Mouse (Mus musculus): ENCODE data around the gene Tle6. TPM values are rescaled to one million over a fixed set of nuclear protein-coding genes. Genes with fewer than 3 reads are reported as not detected.

Tle6 gene
- total RNA-seq, 2 experiments from 2014 or later: 4.2 to 4.9 TPM

- DNase-seq: no peak
- intact Hi-C loops (cut with DNase I): no loop called here
These were observed 31.2 kb downstream of the Tle6 start for GRCm38 (mm10) chr10:81569507-81570237.

DNA sequence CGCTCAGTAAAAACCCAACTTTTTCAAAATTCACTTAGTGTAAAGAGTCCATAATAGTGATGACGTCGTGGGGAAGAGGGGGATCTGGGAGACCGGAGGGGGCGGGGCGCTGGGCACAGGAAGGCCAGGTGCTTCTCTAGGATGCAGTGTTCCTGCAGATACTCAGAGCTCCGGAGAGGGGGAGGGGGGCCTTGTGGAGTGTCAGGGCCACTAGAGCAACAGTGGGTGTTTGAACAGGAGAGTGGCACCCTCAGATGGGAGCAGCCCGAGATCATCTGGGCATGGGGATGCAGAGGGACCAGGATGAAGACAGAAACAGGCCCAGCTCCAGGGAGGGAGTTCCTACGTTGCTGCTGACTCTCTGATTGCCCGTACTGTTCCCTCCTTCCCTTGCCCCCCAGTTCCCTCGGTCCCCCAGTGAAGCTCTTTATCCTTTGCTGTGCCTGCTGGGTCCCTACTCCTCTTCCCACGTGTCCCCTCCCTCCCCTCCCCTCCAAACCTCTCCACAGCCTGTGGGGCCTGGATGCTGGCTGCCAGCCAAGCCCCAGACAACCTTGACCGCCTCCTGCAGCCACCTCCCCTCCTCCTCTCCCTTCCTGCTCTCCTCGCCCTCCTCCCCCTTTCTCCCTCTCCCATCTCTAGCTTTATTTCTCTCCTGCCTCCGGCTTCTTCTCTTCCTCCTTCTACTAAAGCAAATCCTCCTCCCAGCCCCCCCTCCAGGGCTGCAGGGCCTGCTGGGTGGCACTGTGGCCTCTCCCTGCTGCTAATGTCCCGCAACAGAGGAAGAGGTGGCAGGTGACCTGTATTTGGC is 32.3 kb downstream of the Tle6 start:
- DNase-seq: no peak
- intact Hi-C loops (cut with DNase I): no loop called here

GRCm38 (mm10) chr10:81565257-81566228 is 35.3 kb downstream of the Tle6 start:
- DNase-seq: no peak
- intact Hi-C loops (cut with DNase I): loop anchor here (2.0 kb wide), 1 partner anchor 39 kb away; no protein-coding TSS in a partner anchor

DNA sequence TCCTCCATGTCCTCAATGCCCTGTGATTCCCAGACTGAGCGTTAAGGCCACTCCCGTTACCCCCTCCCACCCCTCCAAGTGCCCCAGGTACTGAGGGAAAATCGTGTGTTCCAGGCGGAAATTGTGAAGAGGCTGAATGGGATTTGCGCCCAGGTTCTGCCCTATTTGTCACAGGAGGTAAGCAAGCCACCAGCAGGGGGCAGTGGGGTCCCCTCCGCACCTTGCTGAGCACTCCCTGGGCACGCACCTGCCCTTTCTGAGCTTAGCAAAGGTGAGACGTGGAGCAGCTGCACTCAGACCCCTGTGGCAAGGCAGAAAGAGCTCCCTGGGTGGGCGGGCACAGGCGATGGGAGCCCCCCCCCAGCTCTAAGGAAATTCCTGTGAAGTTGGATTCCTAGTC is 36.1 kb downstream of the Tle6 start:
- peak in 1 of 2 experiments; percentile 55 for DNase-seq
- intact Hi-C loops (cut with DNase I): loop anchor here (2.0 kb wide), 1 partner anchor 40 kb away; no protein-coding TSS in a partner anchor

DNA sequence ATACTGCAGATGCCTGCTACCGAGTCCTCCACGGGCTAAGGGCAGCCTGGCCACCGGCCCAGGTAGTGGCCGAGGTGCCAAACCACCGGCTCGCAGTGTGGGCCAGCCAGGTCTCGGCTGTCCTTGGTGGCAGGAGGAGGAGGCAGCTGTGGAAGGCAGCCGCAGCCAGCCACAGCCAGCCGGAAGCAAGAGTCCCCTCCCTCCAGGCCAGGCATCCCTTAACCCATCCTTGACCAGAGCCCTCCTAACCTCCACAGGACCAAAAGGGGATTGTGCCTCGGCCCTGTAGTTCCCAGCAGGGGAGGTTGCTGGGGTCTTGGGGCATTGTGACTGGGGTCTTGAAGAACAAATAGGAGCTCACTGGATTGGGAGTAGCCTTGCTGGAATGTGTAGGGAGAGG is 36.7 kb downstream of the Tle6 start:
- no peak for DNase-seq
- intact Hi-C loops (cut with DNase I): loop anchor here (2.0 kb wide), 1 partner anchor 41 kb away; no protein-coding TSS in a partner anchor

- DNase-seq: no peak
- intact Hi-C loops (cut with DNase I): no loop called here
These were observed 37.4 kb downstream of the Tle6 start for GRCm38 (mm10) chr10:81563481-81563880.

DNA sequence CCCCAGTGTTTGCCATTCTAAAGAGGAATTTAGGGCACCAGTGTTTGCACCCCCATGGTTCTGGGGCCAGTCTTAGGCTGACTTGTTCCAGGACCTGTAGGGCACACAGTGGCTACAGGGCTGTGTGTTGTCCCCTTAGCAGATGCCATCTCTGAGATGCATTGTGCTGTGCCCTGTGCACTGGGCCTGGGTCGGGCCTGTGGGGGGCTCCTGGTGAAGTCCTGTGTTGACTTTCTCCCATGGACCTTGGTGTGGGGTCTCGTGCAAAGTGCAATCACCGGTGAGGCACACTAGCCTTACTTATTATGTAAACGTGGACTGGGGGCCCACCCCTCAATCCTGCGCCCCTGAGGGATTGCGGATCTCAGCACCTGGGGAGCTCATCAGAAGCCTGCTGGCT is 38.5 kb downstream of the Tle6 start:
- no peak for DNase-seq
- intact Hi-C loops (cut with DNase I): no loop called here

- intact Hi-C loops (cut with DNase I): no loop called here
- no peak for DNase-seq
These were observed 40.0 kb downstream of the Tle6 start for GRCm38 (mm10) chr10:81560719-81561459.

DNA sequence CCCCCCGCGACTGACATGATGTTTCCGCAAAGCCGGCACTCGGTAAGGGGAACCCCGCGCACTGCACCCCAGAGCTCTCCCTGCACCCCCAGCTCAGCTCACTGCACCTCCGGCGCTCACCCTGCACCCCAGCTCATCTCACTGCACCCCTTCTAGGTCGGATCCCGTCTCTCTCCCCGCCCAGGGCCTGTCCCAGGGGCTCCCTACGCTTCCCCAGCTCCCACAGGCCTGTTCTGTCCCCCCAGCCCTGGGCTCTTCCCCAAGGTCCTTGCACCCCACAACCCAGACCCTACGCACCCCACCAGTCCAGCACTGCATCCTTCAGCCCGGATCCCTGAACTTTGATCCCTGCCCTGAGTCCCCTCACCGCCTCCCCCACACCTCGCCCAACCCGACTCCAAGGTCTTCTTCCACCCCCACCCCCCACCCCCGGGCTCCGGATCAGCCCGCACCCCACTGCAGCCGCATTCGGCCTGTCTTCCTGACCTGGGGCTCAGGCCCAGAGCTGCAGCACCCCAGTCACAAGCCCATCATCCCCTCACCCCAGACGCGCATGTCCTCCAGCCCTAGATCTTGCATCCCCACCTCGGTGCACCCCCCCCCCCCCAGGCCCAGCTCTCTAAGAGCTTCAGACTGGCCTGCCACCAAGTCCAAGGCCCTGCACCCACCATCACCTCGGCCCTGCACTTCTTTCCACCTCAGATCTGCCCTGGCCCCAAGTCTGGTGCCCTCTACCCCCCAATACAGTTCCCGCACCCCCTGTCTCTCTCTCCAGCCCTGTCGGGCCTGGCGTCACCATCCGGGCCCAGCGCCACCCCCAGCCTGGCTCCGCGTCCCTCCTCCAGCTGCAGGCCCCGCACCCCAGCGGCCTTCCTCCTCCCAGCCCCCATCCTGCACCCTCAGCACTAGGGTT is 41.0 kb downstream of the Tle6 start:
- DNase-seq: peak; percentile 63 to 70
- intact Hi-C loops (cut with DNase I): no loop called here

DNA sequence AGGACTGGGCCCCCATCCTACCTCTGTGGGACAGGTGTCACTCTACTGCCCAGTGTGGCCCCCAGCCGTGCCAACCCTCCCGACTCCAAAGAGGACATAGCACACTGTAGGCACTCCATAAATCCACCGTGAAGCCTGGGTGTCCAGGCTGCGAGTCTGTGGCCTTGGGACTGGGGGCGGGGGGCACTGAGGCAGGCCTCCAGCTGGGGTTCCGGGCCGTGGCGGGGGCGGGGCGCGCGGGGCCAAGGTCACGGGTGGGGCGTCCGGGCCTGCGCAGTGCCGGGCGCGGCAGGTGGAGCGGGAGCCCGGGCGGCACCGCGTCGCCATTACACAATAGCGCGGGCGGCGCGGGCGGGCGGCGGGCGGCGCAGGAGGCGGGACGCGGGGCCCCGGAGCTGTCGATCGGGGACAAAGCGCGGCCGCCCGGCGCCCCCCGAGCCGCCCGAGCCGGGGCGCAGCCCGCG is 41.7 kb downstream of the Tle6 start, which contains the start of gene Aes:
TSS of gene Aes (plus strand) at position 326 of the 464 bp plus-strand sequence.
- DNase-seq: peak; percentile 67 to 69
- intact Hi-C loops (cut with DNase I): no loop called here

- no peak for DNase-seq
- intact Hi-C loops (cut with DNase I): no loop called here
These were observed 43.4 kb downstream of the Tle6 start for GRCm38 (mm10) chr10:81557491-81557890.

- DNase-seq: no peak
- intact Hi-C loops (cut with DNase I): no loop called here
These were observed 44.6 kb downstream of the Tle6 start for GRCm38 (mm10) chr10:81556282-81556681.

- intact Hi-C loops (cut with DNase I): loop anchor here (2.0 kb wide), 1 partner anchor 51 kb away; no protein-coding TSS in a partner anchor
- no peak for DNase-seq
These were observed 46.8 kb downstream of the Tle6 start for GRCm38 (mm10) chr10:81553807-81554755.

DNA sequence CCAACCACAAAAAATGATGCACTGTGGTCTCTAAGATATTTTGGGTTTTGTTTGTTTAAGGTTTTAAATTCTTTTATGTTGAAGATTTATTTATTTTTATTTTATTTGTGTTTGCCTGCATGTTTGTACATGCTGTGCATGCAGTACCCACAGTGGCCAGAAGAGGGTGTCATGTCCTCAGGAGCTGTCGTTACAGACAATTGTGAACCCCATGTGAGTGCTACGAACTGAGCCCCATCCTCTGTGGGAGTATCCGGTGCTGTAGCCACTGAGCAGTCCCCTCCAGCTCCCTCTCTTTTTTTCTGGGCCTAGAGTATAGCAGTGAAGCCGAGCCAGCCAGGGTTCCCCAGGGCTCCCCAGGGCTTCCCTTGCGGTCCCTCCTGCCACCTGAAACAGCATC is 47.6 kb downstream of the Tle6 start:
- DNase-seq: no peak
- intact Hi-C loops (cut with DNase I): loop anchor here (2.0 kb wide), 1 partner anchor 50 kb away; no protein-coding TSS in a partner anchor

DNA sequence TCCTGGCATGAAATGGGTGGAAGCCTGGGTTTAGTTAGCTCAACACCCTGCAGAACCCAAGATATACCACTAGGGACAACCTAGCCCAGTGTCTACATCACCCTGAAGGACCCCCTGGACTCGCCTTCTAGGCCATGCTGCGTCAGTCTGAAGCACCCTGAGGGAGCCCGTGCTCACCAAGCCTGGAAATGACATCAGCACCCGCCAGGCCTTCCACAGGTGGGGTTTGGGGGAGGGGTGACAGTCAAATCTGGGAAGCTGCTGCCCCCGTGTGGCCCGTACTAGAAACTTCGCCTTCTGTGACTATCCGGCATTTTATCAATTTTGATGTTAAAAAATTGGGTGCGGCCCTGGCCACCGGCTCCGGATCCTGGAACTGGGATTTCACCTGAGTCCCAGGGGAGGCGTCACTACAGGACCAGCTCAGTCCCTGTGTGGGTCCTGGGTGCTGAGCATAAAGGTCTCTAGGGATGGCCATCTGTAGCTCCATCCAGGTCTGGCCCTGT is 49.2 kb downstream of the Tle6 start:
- DNase-seq: peak; percentile 70 to 80
- intact Hi-C loops (cut with DNase I): loop anchor here (2.0 kb wide), 1 partner anchor 49 kb away; no protein-coding TSS in a partner anchor

DNA sequence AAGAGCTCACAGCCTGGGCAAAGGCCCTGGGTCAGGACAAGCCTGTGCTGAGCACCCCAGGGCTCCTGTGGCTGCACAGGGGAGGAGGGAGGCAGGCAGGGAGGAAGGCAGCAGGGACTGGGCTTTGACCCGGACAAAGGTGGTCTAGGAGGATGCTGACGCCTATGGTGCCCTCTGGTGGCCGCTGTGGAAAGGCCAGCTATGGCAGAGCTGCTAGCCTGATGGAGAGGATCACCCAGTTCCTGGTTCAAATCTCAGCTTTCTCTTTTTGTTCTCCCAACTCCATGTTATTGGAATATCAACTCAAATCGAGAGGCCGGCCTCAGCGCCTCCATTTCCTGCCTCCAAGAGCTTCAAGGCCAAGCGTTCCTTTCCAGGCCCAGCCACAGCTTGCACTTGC is 50.6 kb downstream of the Tle6 start:
- intact Hi-C loops (cut with DNase I): no loop called here
- peak in 1 of 2 experiments; percentile 51 for DNase-seq

GRCm38 (mm10) chr10:81548944-81549343 is 51.9 kb downstream of the Tle6 start:
- intact Hi-C loops (cut with DNase I): loop anchor here (2.0 kb wide), 1 partner anchor 30 kb away; no protein-coding TSS in a partner anchor

More at GRCm38 (mm10) chr10:81548944-81549343, 51.9 kb downstream of the Tle6 start:
- no peak for DNase-seq

Data from gastrocnemius, postnatal 36 days (tissue).